Mouse (Mus musculus) adrenal gland, postnatal 4 days (tissue): ENCODE results near the gene Olfr410. TPM values are rescaled to one million over a fixed set of nuclear protein-coding genes. Genes with fewer than 3 reads are reported as not detected.

Experiments
- DNase-seq, 2 experiments: peaks; one replicate each; pipeline ENCODE4 v3.0.0; 2021 to 2022; ENCODE audit warnings: low spot score in 2 of 2, mixed read lengths in 2 of 2
- long read RNA-seq, 2 experiments: library from polyadenylated mRNA; stranded (forward); transcript quantifications; one replicate each; pipeline ENCODE4 v2.0.0; 2021
- total RNA-seq, 2 experiments: library from RNA; stranded (reverse); gene quantifications; 2 replicates each; pipeline ENCODE4 v1.2.3; 2021

Olfr410 gene
- not detected for total RNA-seq
- long read RNA-seq, experiment 1: 0 reads
- long read RNA-seq, experiment 2: 0 reads

- DNase-seq: no peak
Observed at GRCm38 (mm10) chr11:74337931-74338330, at the start of gene Olfr410. Gene Olfr410 (minus strand): TSS chr11:74338031.

GRCm38 (mm10) chr11:74387203-74387602, 49.4 kb upstream of the Olfr410 start:
- DNase-seq: no peak

GRCm38 (mm10) chr11:74385674-74386073, 47.8 kb upstream of the Olfr410 start:
- no peak for DNase-seq

GRCm38 (mm10) chr11:74379166-74379873, 41.5 kb upstream of the Olfr410 start:
- no peak for DNase-seq

GRCm38 (mm10) chr11:74376847-74377246, 39.0 kb upstream of the Olfr410 start:
- DNase-seq: no peak

GRCm38 (mm10) chr11:74371393-74372100, 33.7 kb upstream of the Olfr410 start:
- DNase-seq: peak; percentile 40 to 47

- DNase-seq: no peak
Observed at GRCm38 (mm10) chr11:74361769-74362168, 23.9 kb upstream of the Olfr410 start, which contains the start of gene Olfr412. Gene Olfr412 (plus strand): TSS chr11:74362069.

- DNase-seq: no peak
Observed at GRCm38 (mm10) chr11:74352550-74352949, 14.7 kb upstream of the Olfr410 start, which contains the start of gene Olfr411. Gene Olfr411 (minus strand): TSS chr11:74352650.

- DNase-seq: no peak
Observed at GRCm38 (mm10) chr11:74328781-74329180, 9.1 kb downstream of the Olfr410 start.

GRCm38 (mm10) chr11:74326044-74326443, 11.8 kb downstream of the Olfr410 start:
- DNase-seq: no peak

- DNase-seq: no peak
Observed at GRCm38 (mm10) chr11:74287256-74287655, 50.6 kb downstream of the Olfr410 start.

GRCm38 (mm10) chr11:74283436-74283835, 54.4 kb downstream of the Olfr410 start, which contains the start of gene Olfr59:
Gene Olfr59 (plus strand): TSS chr11:74283736.
- DNase-seq: no peak

Other genes starting within 250 kb of the Olfr410 start
- not detected for gene Olfr401, start 224.3 kb downstream of the Olfr410 start, total RNA-seq
- not detected for gene Olfr402, start 184.5 kb downstream of the Olfr410 start, total RNA-seq
- gene Olfr403, start 151.8 kb downstream of the Olfr410 start, total RNA-seq: not detected
- not detected for gene Olfr43, start 126.7 kb downstream of the Olfr410 start, total RNA-seq
- not detected for gene Olfr406, start 78.2 kb downstream of the Olfr410 start, total RNA-seq
- gene Olfr59, start 54.3 kb downstream of the Olfr410 start, total RNA-seq: not detected
- not detected for gene Olfr411, start 14.6 kb upstream of the Olfr410 start, total RNA-seq
- gene Olfr412, start 24.0 kb upstream of the Olfr410 start, total RNA-seq: not detected